Mouse (Mus musculus) colon, adult 2 months (tissue): ENCODE data around the gene Hspa4l. TPM values are rescaled to one million over a fixed set of nuclear protein-coding genes. Genes with fewer than 3 reads are reported as not detected.

Experiments
- polyA plus RNA-seq: library from polyadenylated mRNA; depleted of rRNA; stranded (reverse); fragments of >200 nt; gene quantifications from 2 replicates; pipeline ENCODE4 v1.2.3, GENCODE M21; 2012; rRNA removed

The Hspa4l gene
- 18.7 and 32.8 TPM in 2 replicates for polyA plus RNA-seq

DNA sequence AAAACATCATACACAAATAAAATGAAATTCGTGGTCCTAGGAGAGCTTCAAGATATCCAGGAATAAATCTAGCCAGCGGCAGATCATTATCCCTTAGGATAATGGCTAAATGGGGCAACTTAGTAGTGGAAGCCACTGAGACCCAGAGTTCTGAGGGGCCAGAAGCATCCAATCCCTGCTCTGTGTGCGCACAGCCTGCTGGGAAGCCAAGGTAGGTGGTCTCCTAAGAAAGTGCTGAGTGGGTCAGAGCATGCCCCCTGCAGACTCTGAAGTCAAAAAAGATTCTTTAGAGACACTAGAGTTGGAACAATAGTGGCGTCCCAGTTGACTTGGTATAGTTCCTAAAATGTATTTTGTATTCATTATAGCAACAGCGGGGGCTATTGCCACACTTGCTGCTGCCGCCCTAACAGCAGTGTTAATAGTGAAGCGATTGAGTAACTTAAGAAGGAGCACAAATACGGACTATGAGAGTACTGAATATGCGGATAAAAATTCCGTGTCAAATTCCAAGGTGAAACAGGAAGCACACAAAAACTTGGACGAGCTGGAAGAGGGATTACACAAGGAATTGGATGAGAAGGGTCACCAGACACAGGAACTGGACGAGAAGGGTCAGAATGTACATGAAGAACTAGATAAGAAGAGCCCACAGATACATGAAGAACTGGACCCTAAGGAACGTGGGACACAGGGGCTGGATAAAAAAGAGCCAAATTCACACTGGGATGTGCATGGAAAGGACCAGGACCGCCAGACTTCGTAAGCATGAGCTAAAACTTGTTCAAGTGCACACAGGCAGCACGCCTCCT lies at the start of gene Hspa4l:
Hspa4l (plus strand) TSS at position 472 of the 812 bp plus-strand sequence.

DNA sequence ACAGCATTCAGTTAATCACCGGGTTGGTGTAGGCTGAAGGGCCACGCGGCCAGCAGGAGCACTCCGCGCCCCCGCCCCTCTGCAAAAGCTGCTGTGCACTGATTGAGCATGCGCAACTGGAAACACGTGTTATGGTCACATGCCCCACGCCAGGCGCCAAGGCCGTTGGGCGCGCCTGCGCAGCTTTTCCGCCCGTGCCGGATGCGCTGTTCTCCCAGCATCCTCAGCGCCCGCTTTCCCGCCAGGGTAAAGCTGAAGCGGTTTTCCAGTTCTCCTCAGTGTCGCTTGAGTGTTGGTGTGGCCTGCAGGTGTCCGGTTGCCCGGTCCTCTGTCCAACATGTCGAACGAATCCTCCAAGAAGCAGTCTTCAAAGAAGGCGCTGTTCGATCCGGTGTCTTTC lies 35.6 kb upstream of the Hspa4l start, which contains the start of gene Slc25a31:
Slc25a31 (plus strand) TSS at position 201 of the 400 bp plus-strand sequence.

DNA sequence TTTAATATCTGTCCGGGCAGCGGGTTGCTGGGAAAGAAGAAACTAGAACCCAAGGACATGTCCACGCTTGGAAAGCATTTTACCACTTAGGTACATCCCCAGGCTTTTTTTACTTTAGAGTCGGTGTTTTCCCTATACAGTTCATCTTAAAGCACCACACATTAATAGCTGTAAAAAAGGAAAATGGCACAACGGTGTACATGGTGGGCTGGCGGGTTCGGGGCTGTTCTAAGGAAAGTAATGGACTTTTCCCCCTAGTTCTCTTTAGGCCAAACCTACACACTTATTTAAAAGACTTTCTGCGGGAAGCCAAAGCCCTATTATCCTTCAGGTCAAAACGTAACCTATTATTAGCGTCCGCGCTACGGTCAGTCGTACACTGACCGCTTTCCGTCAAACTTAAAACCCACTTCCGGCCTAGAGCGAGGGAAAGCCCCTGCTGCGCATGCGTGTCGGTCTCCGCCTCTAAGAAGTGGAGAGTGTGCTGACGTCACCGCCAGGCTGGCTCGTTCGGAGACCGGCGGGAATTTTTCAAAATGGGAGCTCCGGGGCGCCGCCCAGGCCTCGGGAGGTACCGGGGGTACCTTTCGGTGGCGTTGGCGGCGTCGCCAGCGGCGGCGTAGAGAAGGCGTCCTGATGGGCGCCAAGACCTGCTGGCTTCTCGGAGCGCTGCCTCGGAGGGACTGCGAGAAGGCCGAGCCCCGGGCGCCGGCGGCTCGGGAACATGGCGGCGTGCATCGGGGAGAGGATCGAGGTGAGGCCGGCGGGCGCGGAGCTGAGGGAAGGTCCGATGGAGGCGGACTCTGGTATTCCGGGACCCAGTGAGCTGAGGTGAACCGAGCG lies 55.5 kb downstream of the Hspa4l start, which contains the start of gene Plk4:
Plk4 (plus strand) TSS at position 490 of the 843 bp plus-strand sequence.

Other genes with a start within 250 kb of the Hspa4l start
- gene Intu, start 213.2 kb upstream of the Hspa4l start, polyA plus RNA-seq: 1.1 and 2.0 TPM in 2 replicates
- not detected in 2 replicates for gene Slc25a31, start 35.6 kb upstream of the Hspa4l start, polyA plus RNA-seq
- 1.6 and 3.3 TPM in 2 replicates for gene Plk4, start 55.5 kb downstream of the Hspa4l start, polyA plus RNA-seq
- 1.1 and 1.2 TPM in 2 replicates for gene Mfsd8, start 102.4 kb downstream of the Hspa4l start, polyA plus RNA-seq
- gene Abhd18, start 102.5 kb downstream of the Hspa4l start, polyA plus RNA-seq: 1.9 and 2.3 TPM in 2 replicates
- not detected in 2 replicates for gene 1700034I23Rik, start 158.0 kb downstream of the Hspa4l start, polyA plus RNA-seq
- gene Larp1b, start 205.3 kb downstream of the Hspa4l start, polyA plus RNA-seq: 20.2 and 21.4 TPM in 2 replicates